Mouse (Mus musculus) cerebellum, adult 2 months (tissue): ENCODE data around the gene Galnt17.

ENCODE experiments used
- CTCF ChIP-seq: fragments of 200-500 bp; IDR thresholded peaks from 2 replicates; pipeline ENCODE4 v1.5.1; 2011; ENCODE audit warnings: low read depth, mild to moderate bottlenecking, control low read depth, low read length, moderate library complexity, borderline replicate concordance; ENCODE audit not compliant: insufficient read depth
- POLR2A ChIP-seq: fragments of 200-500 bp; IDR thresholded peaks from 2 replicates; pipeline ENCODE4 v1.6.1; 2011; ENCODE audit warnings: low read length, control low read depth, borderline replicate concordance; ENCODE audit not compliant: insufficient read depth

DNA sequence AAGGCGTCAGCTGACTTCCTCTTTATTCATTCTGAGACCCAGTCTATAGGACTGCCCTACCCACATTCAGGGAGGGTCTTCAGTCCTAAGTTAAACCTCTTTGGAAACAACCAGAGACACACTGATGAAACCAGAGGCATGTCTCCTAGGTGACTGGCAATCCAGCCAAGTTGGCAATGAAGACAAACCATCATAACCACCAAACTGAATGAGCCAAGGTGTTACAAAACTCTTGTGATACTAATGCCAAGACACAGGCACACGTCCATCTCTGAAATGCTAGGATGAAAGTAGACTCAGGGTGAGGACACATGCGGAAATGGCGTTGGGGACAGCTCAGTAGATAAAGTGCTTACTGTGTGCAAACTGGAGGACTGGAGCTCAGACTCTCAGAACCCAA, 211.5 kb downstream of the Galnt17 start:
- TF ChIP-seq POLR2A (no peak), CTCF (no peak)
